Mouse (Mus musculus) embryonic facial prominence, embryonic 12.5 days (tissue): ENCODE data around the gene Colq. TPM values are rescaled to one million over a fixed set of nuclear protein-coding genes. Genes with fewer than 3 reads are reported as not detected.

ENCODE experiments used
- ATAC-seq: fragments of 200-750 bp; cut with Nextera tagmentation; 2 replicates; pipeline ENCODE4 v1.8.0; 2017; ENCODE audit not compliant: insufficient number of reproducible peaks, insufficient read depth, low FRiP score, low TSS enrichment
- H3K27ac ChIP-seq: fragments of 300-500 bp; sonication (generic); 2 replicates; pipeline ENCODE4 v1.5.1; 2016; ENCODE audit warnings: mild to moderate bottlenecking
- H3K27me3 ChIP-seq: fragments of 300-500 bp; sonication (generic); 2 replicates; pipeline ENCODE4 v1.6.1; 2016; ENCODE audit warnings: mild to moderate bottlenecking, moderate library complexity
- H3K36me3 ChIP-seq: fragments of 300-500 bp; sonication (generic); 2 replicates; pipeline ENCODE4 v1.6.1; 2016; ENCODE audit warnings: mild to moderate bottlenecking
- H3K4me1 ChIP-seq: fragments of 300-500 bp; sonication (generic); 2 replicates; pipeline ENCODE4 v1.6.1; 2016
- H3K4me2 ChIP-seq: fragments of 300-500 bp; sonication (generic); replicated peaks from 2 replicates; pipeline ENCODE4 v1.6.1; 2016; ENCODE audit warnings: mild to moderate bottlenecking, moderate library complexity
- H3K4me3 ChIP-seq: fragments of 300-500 bp; sonication (generic); 2 replicates; pipeline ENCODE4 v1.5.1; 2016; ENCODE audit warnings: mild to moderate bottlenecking
- H3K9ac ChIP-seq: fragments of 300-500 bp; sonication (generic); 2 replicates; pipeline ENCODE4 v1.6.1; 2016; ENCODE audit warnings: mild to moderate bottlenecking, moderate library complexity
- H3K9me3 ChIP-seq: fragments of 300-500 bp; sonication (generic); 2 replicates; pipeline ENCODE4 v1.6.1; 2016; ENCODE audit warnings: mild to moderate bottlenecking, moderate library complexity
- WGBS: fragments of 180-500 bp; shearing (Covaris S2); methylation state at CpG from one replicate; pipeline ENCODE4 v1.1.7; 2016; 5-methylcytosine and 5-hydroxymethylcytosine counted together
- polyA plus RNA-seq: library from polyadenylated mRNA; unstranded; fragments of >200 nt; fragmentation: Nextera tagmentation; extraction: Ambion mirVana; gene quantifications from 2 replicates; pipeline ENCODE4 v1.2.1, GENCODE M21; 2016

The Colq gene
- polyA plus RNA-seq, 1 experiment from 2014 or later = 1.0 TPM

DNA sequence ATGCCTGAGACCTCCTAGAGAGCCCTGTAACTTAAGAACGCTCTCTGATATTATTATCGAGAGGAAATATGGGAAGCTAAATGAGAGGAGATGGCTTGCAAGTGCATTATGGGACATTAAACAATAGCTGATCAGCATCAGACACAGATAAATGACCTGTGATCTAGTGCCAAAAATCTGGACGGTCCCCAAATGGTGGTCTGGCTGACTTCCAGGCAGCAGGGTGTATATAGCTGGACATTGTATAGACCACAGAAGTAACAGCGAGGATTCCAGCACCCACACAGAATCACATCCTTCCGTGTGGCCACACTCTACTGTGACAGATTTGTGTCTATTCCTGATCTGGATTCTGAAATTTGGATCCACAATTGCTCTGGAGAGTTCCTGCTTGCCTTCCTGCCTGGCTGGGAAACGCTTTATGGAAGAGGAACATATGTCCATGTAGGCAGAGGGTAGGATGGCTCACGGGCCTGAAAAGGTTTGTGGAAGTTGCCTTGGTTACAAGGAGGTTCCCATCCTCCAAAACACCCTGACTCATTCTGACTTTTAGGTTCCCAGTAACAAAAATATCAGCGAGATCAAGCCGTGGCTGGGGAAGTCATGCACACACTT is 18.5 kb downstream of the Colq start:
- no peaks in the 10 kb centered on the region for H3K27me3 ChIP-seq
- no peak overlapping the region for H3K4me3 ChIP-seq
- H3K9ac ChIP-seq = no peak overlapping the region
- H3K4me1 ChIP-seq = peaks cover 16% of the 10 kb centered on the region
- ATAC-seq = no peak
- no peak overlapping the region for H3K4me2 ChIP-seq
- H3K27ac ChIP-seq = no peak overlapping the region
- no peaks in the 10 kb centered on the region for H3K36me3 ChIP-seq
- 85% methylated on average over 9 of the region's 9 CpGs for WGBS
- H3K9me3 ChIP-seq = no peaks in the 10 kb centered on the region

DNA sequence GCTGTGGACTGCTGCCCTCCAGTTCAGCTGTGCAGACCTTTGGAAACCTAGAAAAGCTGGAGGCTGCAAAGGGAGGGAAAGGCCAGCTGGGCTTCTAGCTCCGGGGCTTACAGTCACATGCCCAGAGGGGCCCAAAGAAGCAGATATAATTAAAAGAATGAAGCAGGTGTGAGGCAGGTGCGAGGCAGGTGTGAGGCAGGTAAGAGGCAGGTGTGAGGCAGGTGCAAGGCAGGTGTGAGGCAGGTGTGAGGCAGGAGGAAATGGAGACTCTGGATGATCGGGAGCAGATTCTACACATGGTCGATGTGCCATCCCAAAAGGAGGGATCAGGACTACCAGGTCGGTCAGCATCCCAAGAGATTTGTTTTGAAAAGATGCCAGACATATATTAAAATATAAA is 19.7 kb downstream of the Colq start:
- no peak overlapping the region for H3K27ac ChIP-seq
- no peak overlapping the region for H3K9ac ChIP-seq
- H3K4me2 ChIP-seq = no peak overlapping the region
- no peaks in the 10 kb centered on the region for H3K27me3 ChIP-seq
- H3K9me3 ChIP-seq = no peaks in the 10 kb centered on the region
- no peak for ATAC-seq
- peaks cover 11% of the 10 kb centered on the region; the same call in 1 of the 2 replicates for H3K4me1 ChIP-seq
- no peaks in the 10 kb centered on the region for H3K36me3 ChIP-seq
- WGBS = 76% methylated on average over 5 of the region's 5 CpGs
- no peak overlapping the region for H3K4me3 ChIP-seq

DNA sequence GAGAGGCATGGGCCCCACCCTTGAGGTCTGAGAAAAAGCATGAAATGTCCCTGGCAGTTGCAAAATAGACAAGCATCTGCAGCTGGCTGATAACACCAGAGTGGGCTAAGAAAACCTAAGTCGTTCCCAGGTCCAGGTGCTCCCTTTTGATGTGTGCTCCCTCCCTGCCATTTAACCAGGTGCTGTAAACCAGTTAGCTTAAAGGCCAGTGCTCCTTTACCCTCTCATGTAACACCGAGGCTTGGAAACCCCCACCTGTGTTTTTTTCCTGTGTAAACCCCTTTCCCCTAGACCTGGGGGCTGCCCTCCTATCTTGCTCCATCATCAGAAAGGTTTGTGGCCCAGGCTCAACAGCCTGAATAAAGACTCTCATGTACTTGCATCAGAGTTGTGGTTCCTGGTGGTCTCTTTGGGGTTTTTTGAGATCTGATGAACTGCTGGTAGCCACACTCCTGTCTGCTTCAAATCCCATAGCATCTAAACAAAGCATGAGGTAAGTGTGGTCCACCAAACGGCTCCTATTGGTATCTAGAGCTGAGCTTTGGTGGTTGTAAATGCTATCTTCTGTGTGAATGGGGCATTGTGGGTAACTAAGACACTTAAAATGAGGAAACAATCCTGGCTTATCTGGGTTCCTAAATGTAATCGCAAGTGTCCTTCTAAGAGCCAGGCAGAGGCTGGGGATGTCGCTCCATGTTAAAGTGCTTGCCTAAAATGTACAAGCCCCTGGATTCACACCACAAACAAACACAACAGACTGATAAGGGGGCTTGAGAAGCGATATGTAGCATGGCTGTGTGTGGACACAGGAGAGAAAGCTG is 20.8 kb downstream of the Colq start:
- no peaks in the 10 kb centered on the region for H3K27me3 ChIP-seq
- no peak overlapping the region for H3K27ac ChIP-seq
- H3K4me2 ChIP-seq = no peak overlapping the region
- H3K36me3 ChIP-seq = no peaks in the 10 kb centered on the region
- no peak for ATAC-seq
- H3K9me3 ChIP-seq = no peaks in the 10 kb centered on the region
- no peak overlapping the region for H3K9ac ChIP-seq
- peaks cover under 1% of the 10 kb centered on the region; the same call in 1 of the 2 replicates for H3K4me1 ChIP-seq
- WGBS = 76% methylated on average over 6 of the region's 6 CpGs
- H3K4me3 ChIP-seq = no peak overlapping the region

DNA sequence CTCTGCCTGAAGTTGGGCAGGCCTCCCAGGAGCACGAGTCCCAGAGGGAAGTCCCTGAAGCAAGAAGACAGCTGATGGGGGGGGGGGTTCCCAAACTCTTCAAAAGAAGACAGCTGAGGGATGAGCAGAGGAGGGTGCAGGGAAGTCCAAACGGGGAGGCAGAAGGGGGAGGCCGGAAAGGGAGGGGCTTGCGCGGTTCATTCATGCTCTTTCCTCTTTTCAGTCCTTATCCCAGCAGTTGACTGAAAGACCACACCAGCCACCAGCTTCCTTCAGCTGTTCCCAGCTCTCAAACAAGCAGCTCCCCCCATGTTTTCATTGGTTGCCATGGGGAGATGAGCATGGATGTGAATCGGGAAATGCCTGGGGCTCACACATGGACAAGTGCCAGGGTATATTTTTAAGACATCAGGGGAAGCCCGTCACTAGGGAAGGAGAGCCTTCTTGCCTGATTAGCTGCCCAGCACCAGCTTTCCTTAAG is 22.0 kb downstream of the Colq start:
- H3K4me1 ChIP-seq = peaks cover 8% of the 10 kb centered on the region; the same call in 1 of the 2 replicates
- no peak overlapping the region for H3K4me3 ChIP-seq
- no peaks in the 10 kb centered on the region for H3K27me3 ChIP-seq
- H3K9ac ChIP-seq = no peak overlapping the region
- no peak overlapping the region for H3K27ac ChIP-seq
- H3K9me3 ChIP-seq = no peaks in the 10 kb centered on the region
- H3K4me2 ChIP-seq = no peak overlapping the region
- no peaks in the 10 kb centered on the region for H3K36me3 ChIP-seq
- ATAC-seq = no peak
- 62% methylated on average over 7 of the region's 7 CpGs for WGBS

DNA sequence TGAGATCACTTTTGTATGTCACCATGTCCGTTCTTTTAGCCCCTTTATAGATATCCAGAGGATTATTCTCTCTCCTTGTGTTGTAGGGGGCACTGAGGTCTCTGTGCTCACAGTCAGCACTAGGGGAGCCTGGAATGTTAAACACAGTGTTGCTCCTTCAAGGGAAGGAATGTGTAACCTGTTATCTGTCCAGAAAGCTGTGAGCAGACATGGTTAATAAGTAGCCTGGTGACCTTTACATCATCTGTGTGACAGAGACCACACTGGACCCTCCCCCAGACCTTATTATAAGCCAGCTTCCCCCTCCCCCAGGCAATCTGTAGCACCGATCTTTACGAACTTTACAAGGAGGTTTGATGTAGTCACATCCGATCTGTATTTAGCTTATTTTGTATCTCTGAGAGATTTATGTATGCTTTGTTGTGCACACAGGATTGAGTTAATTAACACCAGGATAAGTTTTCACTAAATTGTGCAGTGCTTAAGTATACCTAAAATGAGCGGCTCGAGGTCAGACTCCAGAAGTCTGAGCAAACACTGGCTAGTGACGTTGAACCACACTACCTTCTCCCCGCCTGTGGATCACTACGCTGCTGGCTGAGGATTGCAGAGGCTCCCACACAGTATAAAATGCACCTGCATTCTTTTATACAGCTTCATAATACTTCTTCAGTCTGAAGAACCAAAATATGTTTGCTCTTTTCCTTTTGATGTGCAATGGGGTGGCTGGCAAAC is 25.5 kb downstream of the Colq start:
- ATAC-seq = no peak
- Histone ChIP-seq H3K4me3 (no peak overlapping the region), H3K9me3 (no peaks in the 10 kb centered on the region), H3K4me2 (no peak overlapping the region), H3K36me3 (no peaks in the 10 kb centered on the region), H3K27ac (0 out of 2 replicates have a peak overlapping the region, but pooled peaks have one; percentile 17), H3K9ac (no peak overlapping the region), H3K4me1 (peaks cover 12% of the 10 kb centered on the region; the same call in 1 of the 2 replicates), H3K27me3 (no peaks in the 10 kb centered on the region)
- WGBS = 53% methylated on average over 9 of the region's 9 CpGs

DNA sequence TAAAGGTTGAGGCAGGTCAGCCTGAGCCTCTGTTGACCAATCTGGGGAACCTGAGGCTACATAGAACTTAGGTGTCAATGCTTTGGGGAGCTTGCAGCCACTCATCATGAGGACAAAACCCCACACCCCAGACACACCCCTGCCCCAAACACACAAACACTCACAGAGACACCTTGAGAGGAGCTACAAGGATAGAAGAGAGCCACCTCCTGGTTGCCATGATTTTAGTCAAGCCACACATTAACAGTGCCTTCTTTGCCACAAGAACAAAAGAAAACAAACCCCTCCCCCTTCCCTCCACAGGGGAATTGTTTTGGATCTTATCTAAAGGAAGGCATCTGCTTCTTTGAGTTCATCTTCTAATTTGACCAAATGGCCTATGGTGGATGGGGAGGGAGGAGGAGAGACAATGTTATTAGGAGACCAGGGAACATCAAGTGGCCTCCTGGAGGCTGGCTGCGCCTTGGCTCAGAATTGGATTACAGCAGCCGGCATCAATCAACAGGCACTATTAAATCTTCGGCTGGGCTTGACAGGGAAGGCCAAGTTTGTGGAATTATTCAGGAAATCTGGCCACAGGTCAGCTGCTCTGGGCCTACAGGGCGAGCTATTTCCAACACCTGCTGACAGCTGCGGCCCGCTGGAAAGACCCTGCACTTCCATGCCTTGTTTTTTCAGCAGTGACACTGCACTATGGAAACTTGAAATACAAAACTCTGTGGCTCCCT is 26.5 kb downstream of the Colq start:
- Histone ChIP-seq H3K36me3 (no peaks in the 10 kb centered on the region), H3K4me2 (no peak overlapping the region), H3K27ac (0 out of 2 replicates have a peak overlapping the region, but pooled peaks have one; percentile 17), H3K9me3 (no peaks in the 10 kb centered on the region), H3K4me3 (no peak overlapping the region), H3K4me1 (peaks cover 14% of the 10 kb centered on the region; the same call in 1 of the 2 replicates), H3K27me3 (no peaks in the 10 kb centered on the region), H3K9ac (no peak overlapping the region)
- 11% methylated on average over 6 of the region's 6 CpGs for WGBS
- no peak for ATAC-seq

DNA sequence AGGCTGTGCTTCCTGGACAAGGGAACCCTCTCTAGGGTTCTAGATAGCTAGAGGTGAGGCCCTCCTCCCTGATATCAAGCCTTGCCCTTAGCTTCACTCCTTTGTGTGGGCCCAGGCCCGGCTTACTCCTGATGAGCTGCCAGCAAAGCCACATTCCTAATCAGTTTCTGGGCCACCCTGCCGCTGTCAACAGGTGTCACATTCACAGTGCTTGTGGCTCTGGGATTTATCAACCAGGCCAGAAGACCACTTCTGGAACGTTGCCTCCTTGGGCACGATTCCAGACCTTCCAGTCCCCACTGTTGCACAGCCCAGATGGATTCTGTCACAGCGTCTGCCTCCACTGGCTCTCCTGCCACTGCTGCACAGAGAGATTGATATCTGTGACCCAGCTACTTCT is 30.3 kb downstream of the Colq start:
- 50% methylated on average over 5 of the region's 5 CpGs for WGBS
- Histone ChIP-seq H3K27me3 (peaks cover 3% of the 10 kb centered on the region), H3K4me1 (peaks cover 17% of the 10 kb centered on the region; the same call in 1 of the 2 replicates), H3K27ac (no peak overlapping the region), H3K4me2 (no peak overlapping the region), H3K9me3 (no peaks in the 10 kb centered on the region), H3K9ac (no peak overlapping the region), H3K4me3 (no peak overlapping the region), H3K36me3 (no peaks in the 10 kb centered on the region)
- ATAC-seq = no peak

DNA sequence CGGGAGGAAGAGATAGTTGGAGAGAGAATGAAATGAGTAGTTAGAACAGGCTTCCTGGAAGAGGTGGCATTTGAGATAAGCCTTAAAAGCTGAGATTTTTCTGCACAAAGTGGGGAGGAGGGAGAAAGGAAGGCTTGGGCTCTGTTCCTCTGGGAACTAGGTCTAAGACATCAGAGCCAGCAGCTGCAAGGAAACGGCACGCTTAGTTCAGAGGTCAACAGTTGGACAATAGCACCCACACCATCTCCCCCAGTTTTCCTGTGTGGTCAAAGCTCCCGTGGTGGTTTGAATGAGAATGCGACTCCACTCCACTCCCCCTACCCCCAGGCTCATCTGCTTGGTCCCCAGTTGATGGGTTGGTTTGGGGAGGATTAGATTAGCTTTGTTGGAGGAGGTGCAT is 31.9 kb downstream of the Colq start:
- Histone ChIP-seq H3K27me3 (peaks cover 3% of the 10 kb centered on the region), H3K36me3 (no peaks in the 10 kb centered on the region), H3K9ac (no peak overlapping the region), H3K4me3 (no peak overlapping the region), H3K4me1 (peaks cover 8% of the 10 kb centered on the region; the same call in 1 of the 2 replicates), H3K9me3 (no peaks in the 10 kb centered on the region), H3K4me2 (no peak overlapping the region), H3K27ac (no peak overlapping the region)
- WGBS = 60% methylated on average over 5 of the region's 5 CpGs
- ATAC-seq = no peak

DNA sequence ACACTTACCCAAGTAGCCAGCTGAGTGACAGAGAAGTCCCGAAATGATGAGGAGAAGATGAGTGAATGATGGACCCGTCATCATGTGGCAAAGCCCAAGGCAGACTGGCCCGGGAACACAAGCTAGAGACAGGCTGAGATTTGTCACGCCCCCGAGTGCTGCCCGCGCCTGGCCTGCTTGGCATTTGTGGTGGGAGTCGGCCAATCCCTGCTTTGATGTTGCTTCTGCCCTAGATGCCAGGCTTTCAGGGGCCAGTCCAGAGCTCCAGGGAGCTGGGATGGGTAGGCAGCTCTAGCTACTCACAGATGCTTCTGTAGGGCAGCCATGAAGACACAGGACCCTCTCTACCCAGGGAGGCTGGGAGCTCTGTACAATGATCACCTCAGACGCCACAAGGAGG is 33.4 kb downstream of the Colq start:
- no peak overlapping the region for H3K4me2 ChIP-seq
- no peaks in the 10 kb centered on the region for H3K36me3 ChIP-seq
- H3K27me3 ChIP-seq = peaks cover 3% of the 10 kb centered on the region
- H3K4me3 ChIP-seq = no peak overlapping the region
- no peak overlapping the region for H3K27ac ChIP-seq
- no peak for ATAC-seq
- no peaks in the 10 kb centered on the region for H3K9me3 ChIP-seq
- H3K4me1 ChIP-seq = peaks cover 8% of the 10 kb centered on the region; the same call in 1 of the 2 replicates
- no peak overlapping the region for H3K9ac ChIP-seq
- 68% methylated on average over 9 of the region's 9 CpGs for WGBS

DNA sequence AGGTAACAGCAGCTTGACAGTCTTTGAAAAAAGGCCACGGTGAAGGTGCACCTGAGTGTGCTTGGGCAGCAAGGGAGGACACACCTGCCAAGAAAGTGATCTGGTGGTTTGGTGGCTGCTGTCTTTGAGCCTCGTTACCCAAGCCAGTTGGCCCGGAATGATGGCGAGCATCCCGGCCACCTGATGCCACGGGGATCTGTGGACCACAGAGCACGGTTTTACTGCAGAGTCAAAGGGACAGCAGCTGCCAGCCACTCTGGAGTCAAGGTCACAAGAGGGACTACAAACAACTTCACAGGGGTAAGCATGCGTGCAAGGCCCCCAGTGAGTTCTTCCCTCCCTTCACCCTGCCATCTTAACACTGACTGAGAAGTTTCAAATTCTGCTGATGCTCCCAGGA is 33.9 kb downstream of the Colq start:
- 82% methylated on average over 8 of the region's 8 CpGs for WGBS
- peaks cover 3% of the 10 kb centered on the region for H3K27me3 ChIP-seq
- H3K36me3 ChIP-seq = no peaks in the 10 kb centered on the region
- H3K9ac ChIP-seq = no peak overlapping the region
- ATAC-seq = no peak
- no peak overlapping the region for H3K27ac ChIP-seq
- H3K4me1 ChIP-seq = peaks cover 8% of the 10 kb centered on the region; the same call in 1 of the 2 replicates
- H3K9me3 ChIP-seq = no peaks in the 10 kb centered on the region
- H3K4me3 ChIP-seq = no peak overlapping the region
- H3K4me2 ChIP-seq = no peak overlapping the region
